Mouse (Mus musculus) lung, embryonic 16.5 days (tissue): ENCODE data around the gene Cobl. TPM values are rescaled to one million over a fixed set of nuclear protein-coding genes. Genes with fewer than 3 reads are reported as not detected.

Experiments used
- ATAC-seq: fragments of 200-750 bp; cut with Nextera tagmentation; 2 replicates; pipeline ENCODE4 v1.8.0; 2017; ENCODE audit warnings: low read depth, mild to moderate bottlenecking, moderate library complexity
- H3K27ac ChIP-seq: fragments of 300-500 bp; sonication (generic); 2 replicates; pipeline ENCODE4 v1.5.1; 2014; ENCODE audit warnings: mild to moderate bottlenecking, control low read depth, low read length
- H3K27me3 ChIP-seq: fragments of 300-500 bp; sonication (generic); 2 replicates; pipeline ENCODE4 v1.6.1; 2014; ENCODE audit warnings: low read depth, low read length, mixed read lengths; ENCODE audit not compliant: control insufficient read depth, insufficient read depth
- H3K36me3 ChIP-seq: fragments of 300-500 bp; sonication (generic); 2 replicates; pipeline ENCODE4 v1.6.1; 2014; ENCODE audit warnings: low read length; ENCODE audit not compliant: control insufficient read depth, insufficient read depth
- H3K4me1 ChIP-seq: fragments of 300-500 bp; sonication (generic); replicated peaks from 2 replicates; pipeline ENCODE4 v1.6.1; 2014; ENCODE audit warnings: low read length, mixed read lengths; ENCODE audit not compliant: control insufficient read depth, insufficient read depth
- H3K4me2 ChIP-seq: fragments of 300-500 bp; sonication (generic); 2 replicates; pipeline ENCODE4 v1.6.1; 2014; ENCODE audit warnings: low read depth, low read length, control low read depth
- H3K4me3 ChIP-seq: fragments of 300-500 bp; sonication (generic); 2 replicates; pipeline ENCODE4 v1.5.1; 2014; ENCODE audit warnings: mild to moderate bottlenecking, low read length, control low read depth
- H3K9ac ChIP-seq: fragments of 300-500 bp; sonication (generic); 2 replicates; pipeline ENCODE4 v1.6.1; 2014; ENCODE audit warnings: low read length, control low read depth
- H3K9me3 ChIP-seq: fragments of 300-500 bp; sonication (generic); 2 replicates; pipeline ENCODE4 v1.6.1; 2016; ENCODE audit warnings: low read length; ENCODE audit not compliant: control insufficient read depth
- WGBS: fragments of 180-500 bp; shearing (Covaris S2); extraction: QIAGEN DNeasy Blood & Tissue Kit; methylation state at CpG from one replicate; pipeline ENCODE4 v1.1.7; 2014; 5-methylcytosine and 5-hydroxymethylcytosine counted together
- polyA plus RNA-seq: library from polyadenylated mRNA; unstranded; fragments of >200 nt; fragmentation: Nextera tagmentation; extraction: Ambion mirVana; gene quantifications from 2 replicates; pipeline ENCODE4 v1.2.1, GENCODE M21; 2015

Cobl gene
- polyA plus RNA-seq, 1 experiment from 2014 or later: 12.4 TPM

- H3K4me1 ChIP-seq: peaks cover 5% of the 10 kb centered on the region
- H3K4me2 ChIP-seq: no peak overlapping the region
- no peak overlapping the region for H3K4me3 ChIP-seq
- WGBS: 54% methylated on average over 4 of the region's 4 CpGs
- peak; percentile 78 for ATAC-seq
- no peaks in the 10 kb centered on the region for H3K36me3 ChIP-seq
- H3K27me3 ChIP-seq: no peaks in the 10 kb centered on the region
- H3K9me3 ChIP-seq: no peaks in the 10 kb centered on the region
- H3K27ac ChIP-seq: no peak overlapping the region
- no peak overlapping the region for H3K9ac ChIP-seq
Measured at GRCm38 (mm10) chr11:12285319-12286021, 179.3 kb downstream of the Cobl start.

GRCm38 (mm10) chr11:12280711-12281110, 184.0 kb downstream of the Cobl start:
- Histone ChIP-seq H3K27me3 (no peaks in the 10 kb centered on the region), H3K27ac (peak overlapping the region; percentile 18; the same call in 1 of the 2 replicates), H3K4me1 (peaks cover 5% of the 10 kb centered on the region), H3K4me3 (no peak overlapping the region), H3K9ac (no peak overlapping the region), H3K36me3 (no peaks in the 10 kb centered on the region), H3K9me3 (no peaks in the 10 kb centered on the region), H3K4me2 (no peak overlapping the region)
- WGBS: 17% methylated on average over 7 of the region's 7 CpGs
- ATAC-seq: no peak

GRCm38 (mm10) chr11:12274276-12274675, 190.5 kb downstream of the Cobl start:
- no peak for ATAC-seq
- WGBS: 77% methylated on average over 2 of the region's 2 CpGs
- Histone ChIP-seq H3K36me3 (no peaks in the 10 kb centered on the region), H3K4me1 (no peaks in the 10 kb centered on the region), H3K27ac (no peak overlapping the region), H3K4me2 (no peak overlapping the region), H3K4me3 (no peak overlapping the region), H3K9me3 (no peaks in the 10 kb centered on the region), H3K9ac (no peak overlapping the region), H3K27me3 (no peaks in the 10 kb centered on the region)

- no peak overlapping the region for H3K27ac ChIP-seq
- no peak overlapping the region for H3K4me2 ChIP-seq
- no peaks in the 10 kb centered on the region for H3K27me3 ChIP-seq
- H3K36me3 ChIP-seq: no peaks in the 10 kb centered on the region
- H3K9ac ChIP-seq: no peak overlapping the region
- WGBS: 83% methylated on average over 6 of the region's 6 CpGs
- H3K4me3 ChIP-seq: no peak overlapping the region
- ATAC-seq: no peak
- no peaks in the 10 kb centered on the region for H3K4me1 ChIP-seq
- H3K9me3 ChIP-seq: no peaks in the 10 kb centered on the region
Measured at GRCm38 (mm10) chr11:12273726-12274125, 191.0 kb downstream of the Cobl start.

- no peak overlapping the region for H3K4me2 ChIP-seq
- no peaks in the 10 kb centered on the region for H3K36me3 ChIP-seq
- no peak overlapping the region for H3K9ac ChIP-seq
- 66% methylated on average over 2 of the region's 2 CpGs for WGBS
- H3K27me3 ChIP-seq: no peaks in the 10 kb centered on the region
- no peak for ATAC-seq
- no peak overlapping the region for H3K27ac ChIP-seq
- H3K9me3 ChIP-seq: no peaks in the 10 kb centered on the region
- H3K4me1 ChIP-seq: no peaks in the 10 kb centered on the region
- H3K4me3 ChIP-seq: no peak overlapping the region
Measured at GRCm38 (mm10) chr11:12258411-12258810, 206.3 kb downstream of the Cobl start.

GRCm38 (mm10) chr11:12257324-12258118, 207.2 kb downstream of the Cobl start:
- no peak overlapping the region for H3K4me2 ChIP-seq
- H3K27ac ChIP-seq: no peak overlapping the region
- 97% methylated on average over 5 of the region's 5 CpGs for WGBS
- H3K4me3 ChIP-seq: no peak overlapping the region
- no peaks in the 10 kb centered on the region for H3K36me3 ChIP-seq
- H3K9me3 ChIP-seq: no peaks in the 10 kb centered on the region
- H3K27me3 ChIP-seq: no peaks in the 10 kb centered on the region
- no peak overlapping the region for H3K9ac ChIP-seq
- no peaks in the 10 kb centered on the region for H3K4me1 ChIP-seq
- no peak for ATAC-seq

GRCm38 (mm10) chr11:12245327-12245915, 219.3 kb downstream of the Cobl start:
- no peaks in the 10 kb centered on the region for H3K9me3 ChIP-seq
- no peak for ATAC-seq
- no peak overlapping the region for H3K4me2 ChIP-seq
- WGBS: 36% methylated on average over 4 of the region's 4 CpGs
- no peak overlapping the region for H3K9ac ChIP-seq
- no peak overlapping the region for H3K27ac ChIP-seq
- no peaks in the 10 kb centered on the region for H3K36me3 ChIP-seq
- no peaks in the 10 kb centered on the region for H3K27me3 ChIP-seq
- H3K4me1 ChIP-seq: no peaks in the 10 kb centered on the region
- no peak overlapping the region for H3K4me3 ChIP-seq

- 77% methylated on average over 1 of the region's 1 CpGs for whole genome bisulfite sequencing
- ATAC-seq: no peak
Measured at GRCm38 (mm10) chr11:12236341-12236740, 228.4 kb downstream of the Cobl start.

GRCm38 (mm10) chr11:12234876-12235275, 229.9 kb downstream of the Cobl start:
- H3K27me3 ChIP-seq: no peaks in the 10 kb centered on the region
- H3K9ac ChIP-seq: no peak overlapping the region
- no peak for ATAC-seq
- H3K9me3 ChIP-seq: no peaks in the 10 kb centered on the region
- H3K36me3 ChIP-seq: no peaks in the 10 kb centered on the region
- peaks cover 16% of the 10 kb centered on the region for H3K4me1 ChIP-seq
- no peak overlapping the region for H3K4me2 ChIP-seq
- H3K4me3 ChIP-seq: no peak overlapping the region
- H3K27ac ChIP-seq: no peak overlapping the region
- WGBS: 50% methylated on average over 4 of the region's 4 CpGs

More at GRCm38 (mm10) chr11:12236341-12236740, 228.4 kb downstream of the Cobl start:
- peaks cover 12% of the 10 kb centered on the region for H3K4me1 ChIP-seq
- H3K9me3 ChIP-seq: no peaks in the 10 kb centered on the region
- no peak overlapping the region for H3K4me2 ChIP-seq
- no peak overlapping the region for H3K9ac ChIP-seq
- no peaks in the 10 kb centered on the region for H3K27me3 ChIP-seq
- H3K27ac ChIP-seq: no peak overlapping the region
- H3K4me3 ChIP-seq: no peak overlapping the region
- no peaks in the 10 kb centered on the region for H3K36me3 ChIP-seq
